Mouse (Mus musculus): ENCODE results near the gene Tmem214. TPM values are rescaled to one million over a fixed set of nuclear protein-coding genes. Genes with fewer than 3 reads are reported as not detected.

Tmem214 gene
- polyA plus RNA-seq, 1 experiment from 2014 or later, result 57.5 TPM

DNA sequence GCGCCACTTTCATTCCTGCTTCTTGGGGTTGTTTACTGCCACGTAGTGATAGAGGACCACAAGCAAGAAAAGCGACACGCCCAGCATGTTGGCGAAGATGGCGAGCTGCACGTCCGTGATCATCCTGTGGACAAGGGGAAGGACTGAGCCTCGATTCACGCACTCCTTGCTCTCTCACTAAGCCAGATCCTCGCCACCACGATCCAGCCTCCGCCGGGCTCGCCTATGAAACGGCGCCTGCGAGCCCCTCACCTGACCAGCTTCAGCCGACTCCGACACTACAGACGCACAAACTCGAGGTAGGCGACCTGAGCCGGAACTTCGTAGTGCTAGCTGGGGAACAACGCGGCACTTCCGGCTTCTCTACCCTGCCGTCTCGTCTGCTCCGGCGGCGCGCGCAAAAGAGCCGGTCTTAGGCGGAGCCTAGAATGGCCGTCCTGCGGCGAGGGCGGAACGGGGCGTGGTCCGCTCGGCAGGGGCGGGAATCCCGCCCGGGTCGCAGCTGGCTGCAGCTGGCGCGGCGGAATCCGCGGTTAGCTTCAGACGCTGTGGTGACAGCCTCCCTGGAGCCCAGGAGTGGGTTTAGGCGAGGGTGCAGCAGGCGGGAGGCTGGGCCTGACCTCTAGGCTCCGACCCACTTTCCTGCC lies 39.7 kb downstream of the Tmem214 start, which contains the start of gene Ost4:
Gene Ost4, minus strand, starts transcription at position 376 of the 647 bp plus-strand sequence.
- Histone ChIP-seq H3K9me3 (replicated peaks) (no peaks in the 10 kb centered on the region), H3K4me3 (peak within 1 kb of the TSS; percentile 64), H3K27me3 (no peaks in the 10 kb centered on the region), H3K4me1 (replicated peaks) (peaks cover 61% of the 10 kb centered on the region), H3K27ac (peak within 1 kb of the TSS; percentile 95), H3K4me2 (peak within 1 kb of the TSS; percentile 88), H3K36me3 (peaks cover 26% of the 10 kb centered on the region), H3K9ac (peak within 1 kb of the TSS; percentile 73)
- under 1% methylated on average over 58 of the region's 58 CpGs for WGBS
- ATAC-seq (replicated peaks; ENCODE audit: insufficient number of reproducible peaks, insufficient read depth, low FRiP score, low read depth), result peak; percentile 93

DNA sequence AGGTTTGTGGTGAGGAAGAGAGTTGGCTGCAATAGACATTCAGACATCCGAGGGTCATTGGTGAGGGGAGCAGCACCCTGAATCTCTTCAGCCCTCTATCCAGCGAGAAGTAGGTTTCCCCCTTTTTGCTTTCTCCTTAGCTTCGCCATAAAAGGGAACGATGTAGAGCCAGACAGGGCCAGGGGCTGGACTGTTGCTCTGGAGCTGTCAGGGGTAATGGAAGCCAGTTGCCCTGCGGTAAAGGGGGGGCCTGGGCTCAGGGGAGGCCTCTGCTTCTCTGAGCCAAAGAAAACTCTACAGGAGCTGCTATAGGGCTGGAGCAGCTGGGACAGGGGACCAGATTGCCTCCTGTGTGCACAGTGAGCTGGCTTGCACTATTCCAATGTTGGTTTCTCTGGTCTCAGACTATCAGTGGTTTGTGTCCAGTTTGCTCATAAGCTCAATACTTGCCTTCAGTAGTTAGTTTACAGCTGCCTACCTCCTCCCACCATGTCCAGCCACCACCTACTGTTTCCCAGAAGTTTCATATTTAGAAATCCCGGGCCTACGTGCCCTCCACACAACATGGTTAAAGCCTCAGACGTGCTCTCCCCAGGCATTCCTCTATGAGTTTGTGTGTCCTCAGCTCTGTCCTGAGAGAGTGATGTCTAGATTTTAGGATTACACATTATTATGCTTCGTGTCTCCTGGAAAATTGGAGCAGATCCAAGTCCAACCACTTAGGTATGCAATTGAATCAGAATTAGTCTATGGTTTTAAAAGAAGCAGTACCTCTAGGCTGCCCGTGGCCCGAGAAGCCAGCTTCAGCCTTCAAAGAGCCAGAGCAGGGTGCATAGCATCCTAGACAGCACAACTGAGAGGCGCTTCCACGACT lies 40.9 kb downstream of the Tmem214 start:
- peak overlapping the region; percentile 95 for H3K27ac ChIP-seq
- peaks cover 24% of the 10 kb centered on the region for H3K36me3 ChIP-seq
- H3K4me1 ChIP-seq (replicated peaks), result peaks cover 69% of the 10 kb centered on the region
- WGBS, result 28% methylated on average over 13 of the region's 13 CpGs
- peak; percentile 43 for ATAC-seq (replicated peaks; ENCODE audit: insufficient number of reproducible peaks, insufficient read depth, low FRiP score, low read depth)
- peak overlapping the region; percentile 88 for H3K4me2 ChIP-seq
- peak overlapping the region; percentile 73 for H3K9ac ChIP-seq
- no peaks in the 10 kb centered on the region for H3K9me3 ChIP-seq (replicated peaks)
- peak overlapping the region; percentile 64 for H3K4me3 ChIP-seq
- H3K27me3 ChIP-seq, result no peaks in the 10 kb centered on the region

DNA sequence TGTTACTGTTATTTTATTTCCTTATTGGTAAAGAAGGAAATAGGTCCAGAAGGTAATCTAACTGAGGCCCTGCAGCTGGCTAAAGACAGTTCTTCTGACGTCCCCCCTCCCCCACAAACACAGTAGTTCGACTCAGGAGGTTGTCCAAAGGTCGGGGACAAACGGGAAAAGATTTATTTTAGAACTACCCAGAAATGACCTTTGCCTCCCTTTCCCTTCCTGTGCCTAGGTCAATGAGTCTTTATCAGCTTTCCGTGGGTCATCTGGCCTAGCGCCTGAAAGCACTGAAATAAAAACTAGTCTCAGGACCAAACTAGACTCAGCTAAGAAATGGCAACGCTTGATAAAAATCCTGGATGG lies 41.5 kb downstream of the Tmem214 start:
- H3K9ac ChIP-seq, result no peak overlapping the region
- no peak overlapping the region for H3K4me3 ChIP-seq
- 0 out of 2 replicates have a peak overlapping the region, but pooled peaks have one; percentile 88 for H3K4me2 ChIP-seq
- H3K4me1 ChIP-seq (replicated peaks), result peaks cover 72% of the 10 kb centered on the region
- 22% methylated on average over 7 of the region's 7 CpGs for WGBS
- no peaks in the 10 kb centered on the region for H3K9me3 ChIP-seq (replicated peaks)
- H3K36me3 ChIP-seq, result peaks cover 19% of the 10 kb centered on the region
- ATAC-seq (replicated peaks; ENCODE audit: insufficient number of reproducible peaks, insufficient read depth, low FRiP score, low read depth), result no peak
- H3K27me3 ChIP-seq, result no peaks in the 10 kb centered on the region
- H3K27ac ChIP-seq, result peak overlapping the region; percentile 95

DNA sequence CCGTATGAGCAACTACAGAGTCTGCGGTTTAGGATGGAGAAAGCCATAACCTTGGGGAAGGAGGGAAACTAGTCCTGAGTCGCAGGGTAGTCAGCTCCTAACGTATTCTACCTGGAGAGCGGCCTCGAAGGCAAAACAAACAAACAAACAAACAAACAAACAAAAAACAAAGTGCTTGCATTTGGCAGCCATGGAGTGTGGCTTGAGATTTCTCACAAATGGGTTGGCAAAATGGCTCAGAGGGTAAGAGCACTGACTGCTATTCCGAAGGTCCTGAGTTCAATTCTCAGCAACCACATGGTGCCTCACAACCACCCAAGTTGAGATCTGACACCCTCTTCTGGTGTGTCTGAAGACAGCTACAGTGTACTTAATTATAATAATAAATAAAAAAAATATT lies 42.1 kb downstream of the Tmem214 start:
- Histone ChIP-seq H3K27ac (peak overlapping the region; percentile 95), H3K9ac (no peak overlapping the region), H3K4me2 (no peak overlapping the region), H3K4me1 (replicated peaks) (peaks cover 72% of the 10 kb centered on the region), H3K36me3 (peaks cover 13% of the 10 kb centered on the region), H3K9me3 (replicated peaks) (no peaks in the 10 kb centered on the region), H3K4me3 (no peak overlapping the region), H3K27me3 (no peaks in the 10 kb centered on the region)
- WGBS, result 86% methylated on average over 7 of the region's 7 CpGs
- no peak for ATAC-seq (replicated peaks; ENCODE audit: insufficient number of reproducible peaks, insufficient read depth, low FRiP score, low read depth)

DNA sequence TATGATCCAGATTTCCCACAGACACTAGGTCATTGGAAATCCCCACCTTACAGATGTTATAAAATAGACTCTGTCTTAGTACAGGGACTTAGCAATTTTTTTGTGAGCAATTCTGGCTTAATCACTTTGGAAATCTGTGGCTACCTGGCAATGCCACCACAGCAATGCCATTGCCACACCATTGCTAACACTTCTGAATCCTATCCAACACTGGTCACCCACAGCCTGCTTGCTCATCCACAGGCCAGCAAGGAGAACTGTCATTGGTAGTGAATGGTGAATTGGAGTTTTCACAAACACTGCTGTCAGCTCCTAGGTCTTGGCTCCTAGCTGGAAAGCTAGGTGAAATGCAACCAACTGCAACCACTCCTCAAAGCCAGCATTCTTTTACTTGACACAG lies 42.7 kb downstream of the Tmem214 start:
- Histone ChIP-seq H3K36me3 (peaks cover 7% of the 10 kb centered on the region; the same call in 1 of the 2 replicates), H3K4me2 (no peak overlapping the region), H3K27ac (peak overlapping the region; percentile 50; the same call in 1 of the 2 replicates), H3K9ac (no peak overlapping the region), H3K9me3 (replicated peaks) (no peaks in the 10 kb centered on the region), H3K4me1 (replicated peaks) (peaks cover 71% of the 10 kb centered on the region), H3K27me3 (no peaks in the 10 kb centered on the region), H3K4me3 (no peak overlapping the region)
- ATAC-seq (replicated peaks; ENCODE audit: insufficient number of reproducible peaks, insufficient read depth, low FRiP score, low read depth), result no peak

DNA sequence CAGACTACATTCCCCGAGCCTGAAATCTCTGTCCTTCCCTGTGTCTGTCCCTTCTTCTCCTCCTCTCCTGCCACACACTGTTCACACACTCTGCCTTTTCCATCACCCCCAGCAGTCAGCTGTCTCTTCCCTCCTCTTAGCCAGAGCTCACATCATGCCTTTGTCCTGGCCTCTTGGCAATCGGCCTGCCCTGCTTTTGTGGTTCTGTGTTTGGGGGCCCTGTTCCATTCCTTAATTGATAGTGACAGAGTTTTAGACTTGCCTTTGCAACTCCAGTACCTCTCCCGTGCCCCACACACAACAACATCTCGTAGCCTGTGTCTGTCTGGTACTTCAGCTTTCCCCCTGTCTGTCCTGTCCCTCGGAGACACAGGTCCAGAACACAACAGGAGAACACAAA lies 44.3 kb downstream of the Tmem214 start:
- no peak overlapping the region for H3K4me3 ChIP-seq
- H3K9me3 ChIP-seq (replicated peaks), result no peaks in the 10 kb centered on the region
- peaks cover 70% of the 10 kb centered on the region for H3K4me1 ChIP-seq (replicated peaks)
- H3K27me3 ChIP-seq, result no peaks in the 10 kb centered on the region
- 41% methylated on average over 5 of the region's 5 CpGs for WGBS
- H3K4me2 ChIP-seq, result no peak overlapping the region
- no peak for ATAC-seq (replicated peaks; ENCODE audit: insufficient number of reproducible peaks, insufficient read depth, low FRiP score, low read depth)
- H3K36me3 ChIP-seq, result peaks cover 2% of the 10 kb centered on the region; the same call in 1 of the 2 replicates
- 0 out of 2 replicates have a peak overlapping the region, but pooled peaks have one; percentile 16 for H3K9ac ChIP-seq
- peak overlapping the region; percentile 94 for H3K27ac ChIP-seq

DNA sequence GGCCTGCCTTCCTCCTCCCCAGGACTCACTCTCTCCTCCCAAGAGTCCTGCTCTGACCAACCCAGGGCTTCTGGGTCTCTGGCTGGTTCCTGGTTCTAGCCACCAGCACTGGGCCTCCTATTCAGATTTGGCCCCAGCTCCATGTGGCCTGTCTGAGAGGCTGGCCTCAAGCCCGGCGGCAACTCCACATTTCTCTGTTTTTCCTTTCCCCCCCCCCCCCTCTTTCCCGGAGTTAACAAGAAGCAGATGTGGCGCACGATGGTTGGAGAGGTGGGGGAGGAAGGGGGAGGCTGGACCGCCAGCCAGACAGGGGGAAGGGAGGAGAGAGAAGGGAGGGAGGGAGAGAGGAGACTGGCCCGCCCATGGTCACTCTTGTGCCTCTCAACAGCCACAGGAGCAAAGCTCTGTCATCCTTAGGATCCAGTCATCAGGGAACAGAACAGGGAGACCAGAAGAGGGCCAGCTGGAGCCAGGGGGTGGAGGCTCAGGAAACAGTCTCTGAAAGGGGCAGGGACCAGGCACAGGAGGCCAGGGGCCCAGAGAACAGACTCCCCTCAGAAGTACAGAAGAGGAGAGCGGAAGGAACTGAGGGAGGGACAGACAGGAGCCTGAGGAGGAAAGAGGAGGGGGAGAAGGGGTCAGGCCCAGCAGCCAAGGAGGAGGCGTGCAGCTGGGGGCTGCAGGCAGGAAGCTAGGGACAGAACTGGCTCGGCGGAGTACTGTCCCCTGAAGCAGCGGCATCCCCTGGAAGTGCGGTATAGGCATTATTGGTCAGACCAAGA lies 45.4 kb downstream of the Tmem214 start, which contains the start of gene Emilin1:
Gene Emilin1, plus strand, starts transcription at position 343 of the 782 bp plus-strand sequence.
- no peaks in the 10 kb centered on the region for H3K9me3 ChIP-seq (replicated peaks)
- peak; percentile 65 for ATAC-seq (replicated peaks; ENCODE audit: insufficient number of reproducible peaks, insufficient read depth, low FRiP score, low read depth)
- peak within 1 kb of the TSS; percentile 64 for H3K9ac ChIP-seq
- H3K27ac ChIP-seq, result peak within 1 kb of the TSS; percentile 94
- H3K36me3 ChIP-seq, result peaks cover 8% of the 10 kb centered on the region; the same call in 1 of the 2 replicates
- H3K27me3 ChIP-seq, result no peaks in the 10 kb centered on the region
- H3K4me1 ChIP-seq (replicated peaks), result peaks cover 73% of the 10 kb centered on the region
- 23% methylated on average over 11 of the region's 13 CpGs for WGBS
- H3K4me2 ChIP-seq, result peak within 1 kb of the TSS; percentile 74
- peak within 1 kb of the TSS; percentile 55 for H3K4me3 ChIP-seq

DNA sequence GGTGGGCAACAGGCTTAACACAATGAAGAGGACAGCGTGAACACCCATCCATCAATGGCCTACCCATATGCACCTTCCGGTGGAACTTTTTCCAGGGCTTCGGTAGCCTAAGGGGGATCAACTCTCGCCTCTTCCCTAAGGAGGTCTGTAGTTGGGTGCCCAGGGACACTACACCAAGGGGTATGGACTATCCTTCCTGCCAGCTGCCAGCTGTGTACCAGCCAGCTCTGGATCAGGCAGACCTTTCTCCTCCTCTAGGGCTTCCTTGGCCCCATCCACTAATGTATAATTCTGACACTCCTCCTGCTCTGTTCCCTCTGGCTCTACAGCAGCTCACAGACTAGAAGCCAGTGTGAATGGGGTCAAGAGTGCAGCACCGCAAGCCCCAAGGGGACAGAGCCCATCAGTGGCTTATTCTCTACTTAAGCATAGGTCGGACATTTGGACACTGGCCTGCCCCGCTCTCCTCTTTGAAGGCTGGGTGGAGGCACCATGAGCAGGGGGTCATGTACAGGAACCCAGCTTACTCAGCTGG lies 46.4 kb downstream of the Tmem214 start:
- no peak for ATAC-seq (replicated peaks; ENCODE audit: insufficient number of reproducible peaks, insufficient read depth, low FRiP score, low read depth)
- peaks cover 64% of the 10 kb centered on the region for H3K4me1 ChIP-seq (replicated peaks)
- WGBS, result 44% methylated on average over 7 of the region's 7 CpGs

DNA sequence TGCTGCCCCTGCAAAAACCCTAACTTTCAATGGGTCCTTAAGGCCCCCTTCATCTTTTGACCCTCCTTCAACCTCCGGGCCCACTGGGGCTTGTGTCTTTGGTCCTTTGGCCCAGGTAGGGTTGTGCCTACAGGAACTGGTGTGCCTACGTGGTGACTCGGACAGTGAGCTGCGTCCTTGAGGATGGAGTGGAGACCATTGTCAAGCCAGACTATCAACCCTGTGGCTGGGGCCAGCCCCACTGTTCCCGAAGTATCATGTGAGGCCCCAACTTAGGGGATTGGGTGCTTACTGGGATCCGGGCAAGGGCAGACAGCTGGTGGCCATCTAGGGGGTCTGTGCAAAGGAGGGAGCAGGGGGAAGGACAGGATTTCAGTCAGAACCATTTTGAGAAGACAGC lies 47.0 kb downstream of the Tmem214 start:
- H3K9me3 ChIP-seq (replicated peaks), result no peaks in the 10 kb centered on the region
- 53% methylated on average over 6 of the region's 6 CpGs for WGBS
- ATAC-seq (replicated peaks; ENCODE audit: insufficient number of reproducible peaks, insufficient read depth, low FRiP score, low read depth), result no peak

More for the DNA sequence above, 46.4 kb downstream of the Tmem214 start:
- Histone ChIP-seq H3K36me3 (peaks cover 10% of the 10 kb centered on the region; the same call in 1 of the 2 replicates), H3K9me3 (replicated peaks) (no peaks in the 10 kb centered on the region), H3K27me3 (no peaks in the 10 kb centered on the region), H3K27ac (peak overlapping the region; percentile 94), H3K4me2 (peak overlapping the region; percentile 74), H3K9ac (peak overlapping the region; percentile 64), H3K4me3 (peak overlapping the region; percentile 55)

DNA sequence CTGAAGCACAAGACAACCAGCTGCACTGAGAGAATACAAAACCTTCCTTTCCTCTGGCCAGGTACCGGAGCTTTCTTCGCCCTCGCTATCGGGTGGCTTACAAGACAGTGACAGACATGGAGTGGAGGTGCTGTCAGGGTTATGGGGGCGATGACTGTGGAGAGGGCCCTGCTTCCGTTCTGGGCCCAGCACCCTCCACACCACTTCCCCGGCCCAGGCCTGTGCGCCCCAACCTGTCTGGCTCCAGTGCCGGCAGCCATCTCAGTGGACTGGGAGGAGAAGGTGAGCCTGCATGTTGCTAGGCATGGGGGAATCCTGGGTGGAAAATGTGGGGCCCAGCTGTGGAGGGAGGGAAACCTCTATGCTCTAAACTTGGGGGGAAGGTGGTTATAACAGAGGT lies 47.6 kb downstream of the Tmem214 start:
- 48% methylated on average over 9 of the region's 9 CpGs for WGBS
- H3K27ac ChIP-seq, result peak overlapping the region; percentile 94
- no peak for ATAC-seq (replicated peaks; ENCODE audit: insufficient number of reproducible peaks, insufficient read depth, low FRiP score, low read depth)
- H3K4me3 ChIP-seq, result peak overlapping the region; percentile 55
- H3K36me3 ChIP-seq, result peaks cover 12% of the 10 kb centered on the region; the same call in 1 of the 2 replicates
- H3K9ac ChIP-seq, result peak overlapping the region; percentile 64
- H3K4me2 ChIP-seq, result peak overlapping the region; percentile 74
- peaks cover 65% of the 10 kb centered on the region for H3K4me1 ChIP-seq (replicated peaks)
- no peaks in the 10 kb centered on the region for H3K27me3 ChIP-seq
- H3K9me3 ChIP-seq (replicated peaks), result no peaks in the 10 kb centered on the region

More for the DNA sequence above, 47.0 kb downstream of the Tmem214 start:
- Histone ChIP-seq H3K4me2 (peak overlapping the region; percentile 74), H3K9ac (peak overlapping the region; percentile 64), H3K4me1 (replicated peaks) (peaks cover 61% of the 10 kb centered on the region), H3K36me3 (peaks cover 12% of the 10 kb centered on the region; the same call in 1 of the 2 replicates), H3K27me3 (no peaks in the 10 kb centered on the region), H3K27ac (peak overlapping the region; percentile 94), H3K4me3 (peak overlapping the region; percentile 55)

Data from heart, embryonic 15.5 days (tissue).